Mouse (Mus musculus) lung, adult 2 months (tissue): Measurements from ENCODE around the gene Elavl3. TPM values are rescaled to one million over a fixed set of nuclear protein-coding genes. Genes with fewer than 3 reads are reported as not detected.

Experiments used
- DNase-seq: peaks from one replicate; pipeline ENCODE4 v3.0.0; 2022
- H3K4me1 ChIP-seq: fragments of 200-500 bp; 2 replicates; pipeline ENCODE4 v1.6.1; 2011; ENCODE audit warnings: low read length; ENCODE audit not compliant: control insufficient read depth, insufficient read depth
- H3K4me3 ChIP-seq: fragments of 200-500 bp; replicated peaks from 2 replicates; pipeline ENCODE3; 2011; ENCODE audit warnings: low read depth, mild to moderate bottlenecking, control low read depth, low read length; ENCODE audit errors: extremely low read depth
- CTCF ChIP-seq: fragments of 200-500 bp; IDR thresholded peaks from 2 replicates; pipeline ENCODE4 v1.5.1; 2011; ENCODE audit warnings: mild to moderate bottlenecking, low read length, control low read depth; ENCODE audit not compliant: insufficient read depth
- POLR2A ChIP-seq: fragments of 200-500 bp; IDR thresholded peaks from 2 replicates; pipeline ENCODE4 v1.6.1; 2011; ENCODE audit warnings: low read depth, mild to moderate bottlenecking, control low read depth, low read length, borderline replicate concordance; ENCODE audit errors: extremely low read depth
- WGBS: fragments of 180-500 bp; shearing (Covaris S2); methylation state at CpG from one replicate; pipeline ENCODE4 v1.1.7; 2018; 5-methylcytosine and 5-hydroxymethylcytosine counted together
- polyA plus RNA-seq: library from polyadenylated mRNA; depleted of rRNA; stranded (reverse); fragments of >200 nt; gene quantifications from 2 replicates; pipeline ENCODE4 v1.2.3, GENCODE M21; 2012

The Elavl3 gene
- polyA plus RNA-seq, 1 experiment: 0.06 TPM

DNA sequence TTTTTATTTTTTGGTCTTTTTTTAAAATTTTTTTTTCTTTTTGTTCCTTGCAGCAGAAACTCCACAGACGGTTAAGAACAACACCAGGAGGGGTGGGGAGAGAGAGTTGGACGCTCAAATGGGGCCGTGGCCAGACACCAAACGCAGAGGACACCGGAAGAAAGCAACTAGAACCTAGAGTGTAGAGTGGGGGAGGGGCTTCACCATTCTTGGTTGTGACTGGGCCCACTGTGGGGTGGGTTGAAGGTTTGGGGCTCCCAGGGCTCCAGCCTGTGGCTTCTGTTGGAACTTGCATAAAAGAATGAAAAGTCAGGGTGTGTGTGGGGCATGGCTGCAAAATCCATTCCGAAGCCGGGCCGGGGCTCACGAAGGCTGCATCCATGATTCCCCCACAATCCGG is 35.6 kb downstream of the Elavl3 start:
- WGBS: 69% methylated on average over 10 of the region's 10 CpGs

DNA sequence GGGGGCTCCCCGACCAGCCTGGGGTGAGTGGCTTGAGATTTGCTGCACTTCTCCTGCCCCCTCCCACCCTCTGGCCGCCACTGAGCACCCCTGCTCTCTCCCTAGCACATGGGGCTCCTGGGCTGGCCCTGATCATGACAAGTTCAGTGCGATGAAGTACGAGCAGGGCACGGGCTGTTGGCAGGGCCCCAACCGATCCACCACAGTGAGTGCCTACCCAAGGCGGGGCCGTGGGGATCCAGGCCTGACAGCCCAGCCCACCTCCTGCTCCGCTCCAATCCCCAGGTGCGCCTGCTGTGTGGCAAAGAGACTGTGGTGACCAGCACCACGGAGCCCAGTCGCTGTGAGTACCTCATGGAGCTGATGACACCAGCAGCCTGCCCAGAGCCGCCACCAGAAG is 39.1 kb downstream of the Elavl3 start:
- no peak for DNase-seq
- WGBS: 95% methylated on average over 13 of the region's 13 CpGs
- Histone ChIP-seq H3K4me1 (no peaks in the 10 kb centered on the region), H3K4me3 (no peak overlapping the region)
- TF ChIP-seq CTCF (no peak), POLR2A (no peak)

More for the DNA sequence above, 35.6 kb downstream of the Elavl3 start:
- Histone ChIP-seq H3K4me3 (no peak overlapping the region), H3K4me1 (no peaks in the 10 kb centered on the region)
- no peak for DNase-seq
- TF ChIP-seq CTCF: no peak
- TF ChIP-seq POLR2A: no peak

DNA sequence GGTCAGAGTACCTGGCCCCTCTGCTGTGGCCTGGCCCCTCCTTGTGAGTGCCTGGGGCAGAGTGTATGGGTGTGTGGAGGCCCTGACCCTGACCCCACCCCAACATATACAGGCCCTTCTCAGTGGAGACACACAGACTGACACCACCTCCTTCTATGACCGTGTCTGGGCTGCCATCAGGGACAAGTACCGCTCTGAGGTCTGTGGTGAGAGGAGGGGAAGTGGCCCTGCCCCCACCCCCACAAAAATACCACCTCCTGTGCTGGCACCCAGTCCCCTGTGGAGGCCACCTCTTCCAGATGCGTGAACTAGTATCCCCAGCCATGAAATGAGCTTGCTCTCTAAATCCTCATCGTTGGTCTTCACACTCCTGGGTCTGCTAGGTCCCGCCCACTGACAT is 40.8 kb downstream of the Elavl3 start:
- Histone ChIP-seq H3K4me3 (no peak overlapping the region), H3K4me1 (no peaks in the 10 kb centered on the region)
- WGBS: 75% methylated on average over 5 of the region's 5 CpGs
- no peak for DNase-seq
- TF ChIP-seq POLR2A (no peak), CTCF (no peak)

DNA sequence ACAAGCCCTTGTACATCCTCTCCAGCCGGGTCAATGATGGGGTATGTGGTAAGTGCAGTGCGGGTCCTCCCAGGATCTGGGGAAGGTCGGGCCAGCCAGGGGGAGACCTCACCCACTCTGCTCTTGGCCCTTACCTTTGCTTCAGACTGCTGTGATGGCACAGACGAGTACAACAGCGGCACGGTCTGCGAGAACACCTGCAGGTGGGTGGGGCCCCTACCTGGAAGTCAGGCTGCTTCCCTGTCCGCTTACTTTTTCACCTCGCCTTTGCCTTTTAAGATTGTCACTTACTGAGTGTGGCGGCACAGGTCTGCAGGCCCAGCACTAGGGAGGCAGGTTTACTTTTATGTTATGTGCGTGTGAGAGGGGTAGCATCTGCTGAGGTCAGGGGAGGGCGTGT is 47.3 kb downstream of the Elavl3 start:
- Histone ChIP-seq H3K4me1 (0 out of 2 replicates have a peak, but pooled peaks cover 6% of the 10 kb centered on the region), H3K4me3 (no peak overlapping the region)
- no peak for DNase-seq
- 93% methylated on average over 12 of the region's 12 CpGs for WGBS
- TF ChIP-seq POLR2A (no peak), CTCF (no peak)

DNA sequence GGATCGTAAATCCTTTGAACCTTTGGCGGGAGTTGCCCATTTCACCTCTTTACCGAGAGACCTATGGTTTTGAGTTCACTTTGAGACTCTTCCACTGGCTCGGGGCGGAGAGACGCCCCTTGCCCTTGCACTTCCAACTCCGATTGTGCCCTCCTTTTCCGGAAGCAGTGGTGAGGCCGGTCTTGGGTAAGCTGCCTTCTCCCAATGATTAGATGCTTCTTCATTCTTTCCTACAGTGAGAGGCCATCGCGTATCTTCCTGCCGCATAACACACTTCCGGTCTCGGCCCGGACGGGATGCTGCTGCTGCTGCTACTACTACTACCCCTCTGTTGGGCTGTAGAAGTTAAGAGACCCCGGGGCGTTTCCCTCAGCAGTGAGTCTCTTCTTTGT is 48.7 kb downstream of the Elavl3 start:
- WGBS: 0% methylated on average over 18 of the region's 18 CpGs
- Histone ChIP-seq H3K4me3 (peak overlapping the region; percentile 77), H3K4me1 (0 out of 2 replicates have a peak, but pooled peaks cover 6% of the 10 kb centered on the region)
- TF ChIP-seq POLR2A (no peak), CTCF (no peak)
- no peak for DNase-seq

DNA sequence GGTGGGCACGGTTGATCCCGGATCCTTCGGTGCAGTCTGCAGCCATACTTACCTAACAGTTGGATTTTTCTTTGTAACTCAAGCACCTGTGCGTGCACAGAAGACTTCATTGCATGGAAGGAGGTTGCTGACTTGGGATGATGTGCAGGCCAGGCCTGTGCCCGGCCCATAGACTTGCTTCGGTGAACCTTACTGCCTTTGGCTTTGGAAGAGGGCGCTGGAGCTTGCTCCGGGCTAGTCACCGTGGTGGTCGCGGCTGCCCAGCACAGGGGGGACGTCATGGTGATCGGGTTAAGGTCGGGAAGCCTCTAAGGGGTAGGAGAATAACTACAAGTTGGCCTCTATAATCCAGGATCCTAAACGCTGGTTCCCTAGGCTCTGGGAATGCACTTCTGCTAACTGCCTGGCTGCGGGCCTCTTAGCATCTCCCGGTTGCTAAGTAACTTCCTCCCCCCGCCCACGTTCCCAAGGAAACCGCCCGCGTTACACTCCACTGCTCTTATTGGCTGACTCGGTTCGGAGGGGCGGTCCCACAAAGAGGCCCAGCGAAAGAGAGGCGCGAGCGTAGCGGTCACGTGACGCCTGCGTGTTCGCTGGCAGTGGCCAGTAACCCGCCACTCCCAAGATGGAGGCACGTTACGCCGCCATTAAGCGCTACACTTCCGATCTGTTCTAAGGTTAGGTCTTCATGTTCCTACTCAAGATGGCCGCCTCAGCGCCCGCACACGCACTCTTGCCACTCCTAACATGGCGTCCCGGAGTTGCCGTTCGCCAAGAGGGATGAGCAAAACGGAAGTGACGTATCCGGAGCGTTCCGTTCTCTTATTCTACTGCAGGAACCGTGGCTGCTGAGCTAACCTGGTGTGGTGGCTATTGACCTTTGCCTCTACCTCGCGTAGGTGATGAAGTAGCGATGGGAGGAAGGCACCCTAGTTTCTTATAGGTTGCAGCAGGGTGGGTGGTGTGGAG is 49.3 kb downstream of the Elavl3 start, which contains the start of the genes Ccdc151 and Prkcsh:
TSS of gene Ccdc151 (minus strand) at position 441 of the 969 bp plus-strand sequence.
TSS of gene Prkcsh (plus strand) at position 613 of the 969 bp plus-strand sequence.
- 0 out of 2 replicates have a peak, but pooled peaks cover 6% of the 10 kb centered on the region for H3K4me1 ChIP-seq
- WGBS: 7% methylated on average over 57 of the region's 57 CpGs
- TF ChIP-seq POLR2A (peak; percentile 93; the same call in 1 of the 2 replicates), CTCF (no peak)
- H3K4me3 ChIP-seq: peak within 1 kb of the TSS; percentile 77
- peak; percentile 98 for DNase-seq

DNA sequence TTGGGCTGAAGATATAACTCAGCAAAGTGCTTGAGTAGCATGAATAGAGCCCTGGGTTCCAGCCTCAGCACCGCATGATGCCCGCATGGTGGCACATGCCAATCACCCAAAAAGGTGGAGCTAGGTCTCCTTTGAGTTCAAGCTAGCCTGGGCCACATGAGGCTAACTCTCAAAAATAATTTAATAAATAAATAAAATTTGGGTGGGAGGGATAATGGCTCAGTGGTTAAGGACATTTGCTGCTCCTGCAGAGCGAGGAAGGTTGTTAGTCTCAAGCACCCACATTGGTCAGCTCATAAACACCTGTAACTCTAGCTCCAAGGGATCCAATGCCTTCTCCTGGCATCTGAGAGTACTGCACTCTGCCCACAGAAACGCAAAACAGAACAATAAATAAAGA is 50.2 kb downstream of the Elavl3 start:
- TF ChIP-seq CTCF: no peak
- no peak for TF ChIP-seq POLR2A
- Histone ChIP-seq H3K4me3 (no peak overlapping the region), H3K4me1 (0 out of 2 replicates have a peak, but pooled peaks cover 6% of the 10 kb centered on the region)
- WGBS: 85% methylated on average over 4 of the region's 4 CpGs
- no peak for DNase-seq

DNA sequence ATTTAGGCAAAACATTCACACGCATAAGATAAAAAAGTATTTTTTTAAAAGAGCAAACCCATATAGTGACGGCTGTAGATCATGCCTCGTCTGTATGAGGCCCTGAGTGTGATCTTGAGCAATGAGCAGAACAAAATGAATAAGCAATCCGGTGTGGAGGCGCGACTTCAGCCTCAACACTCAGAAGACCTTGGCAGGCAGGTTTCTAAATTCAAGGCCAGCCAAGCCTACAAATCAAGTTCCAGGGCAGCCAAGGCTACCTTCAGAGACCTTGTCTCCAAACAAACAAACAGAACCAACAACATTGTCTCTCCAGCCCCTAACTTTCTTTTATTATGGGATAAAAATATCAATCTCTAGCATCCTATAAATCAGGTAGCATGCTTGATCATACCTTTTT is 51.5 kb downstream of the Elavl3 start:
- Histone ChIP-seq H3K4me3 (no peak overlapping the region), H3K4me1 (0 out of 2 replicates have a peak, but pooled peaks cover 6% of the 10 kb centered on the region)
- 88% methylated on average over 6 of the region's 6 CpGs for WGBS
- TF ChIP-seq POLR2A: no peak
- no peak for TF ChIP-seq CTCF
- DNase-seq: no peak

DNA sequence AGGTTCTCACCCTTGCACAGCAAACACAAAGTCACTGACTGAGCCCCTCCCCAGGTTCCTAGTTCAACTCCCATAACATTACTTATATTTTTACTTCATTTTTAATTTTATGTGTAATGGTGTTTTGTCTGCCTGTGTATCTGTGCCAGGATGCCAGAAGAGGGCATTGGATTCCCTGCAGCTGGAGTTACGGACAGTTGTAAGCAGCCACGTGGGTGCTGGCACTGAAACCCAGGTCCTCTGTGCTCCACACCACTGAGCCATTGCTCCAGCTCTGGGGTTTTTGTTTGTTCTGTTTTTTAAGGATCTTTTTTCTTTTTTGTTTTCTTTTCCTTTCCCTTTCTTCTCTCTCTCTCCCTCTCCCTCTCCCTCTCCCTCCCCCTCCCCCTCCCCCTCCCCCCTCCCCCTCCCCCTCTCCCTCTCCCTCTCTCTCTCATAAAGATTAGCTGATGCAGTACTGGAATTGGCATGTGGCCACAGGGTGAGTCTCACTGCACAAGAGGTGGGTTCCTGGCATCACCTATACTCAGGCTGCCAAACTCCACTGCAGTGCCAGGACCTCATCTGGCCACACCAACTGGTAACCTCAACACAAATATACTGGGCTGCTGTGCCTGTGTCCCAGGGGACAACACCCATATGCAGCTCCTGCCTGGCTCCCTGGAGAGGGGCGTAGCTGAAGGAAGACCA is 55.5 kb downstream of the Elavl3 start:
- H3K4me1 ChIP-seq: no peaks in the 10 kb centered on the region
- no peak overlapping the region for H3K4me3 ChIP-seq
- TF ChIP-seq POLR2A (no peak), CTCF (no peak)
- DNase-seq: no peak
- WGBS: 81% methylated on average over 3 of the region's 3 CpGs
